Mouse (Mus musculus): Measurements from ENCODE around the gene Fcgr4.
"Not testable (repeated sequence)": the region's sequence is repeated elsewhere in the genome, so short reads cannot be mapped to it uniquely, and the experiment has no call there.

Fcgr4 gene

DNA sequence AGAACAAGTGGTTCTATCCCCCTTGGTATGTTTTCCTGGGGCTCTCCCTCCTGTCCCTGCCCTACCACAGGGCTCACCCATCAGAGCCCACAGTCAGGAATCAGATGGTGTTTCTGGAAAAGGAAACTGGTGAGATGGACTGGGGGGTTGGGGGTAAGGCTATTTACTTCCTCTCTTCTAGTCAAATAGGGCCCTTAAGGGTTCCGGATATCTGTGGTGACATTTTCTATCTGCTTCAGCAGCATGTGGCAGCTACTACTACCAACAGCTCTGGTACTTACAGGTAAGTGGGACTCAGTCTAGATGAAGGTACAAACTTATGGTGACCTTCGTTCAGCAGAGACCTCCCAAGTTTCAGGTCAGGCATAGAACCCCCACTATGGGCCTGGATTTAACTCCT is at the start of gene Fcgr4:
Fcgr4 (plus strand) TSS at position 184 of the 400 bp plus-strand sequence.
- no peak for DNase-seq (ENCODE audit: low read depth, low spot score)

DNA sequence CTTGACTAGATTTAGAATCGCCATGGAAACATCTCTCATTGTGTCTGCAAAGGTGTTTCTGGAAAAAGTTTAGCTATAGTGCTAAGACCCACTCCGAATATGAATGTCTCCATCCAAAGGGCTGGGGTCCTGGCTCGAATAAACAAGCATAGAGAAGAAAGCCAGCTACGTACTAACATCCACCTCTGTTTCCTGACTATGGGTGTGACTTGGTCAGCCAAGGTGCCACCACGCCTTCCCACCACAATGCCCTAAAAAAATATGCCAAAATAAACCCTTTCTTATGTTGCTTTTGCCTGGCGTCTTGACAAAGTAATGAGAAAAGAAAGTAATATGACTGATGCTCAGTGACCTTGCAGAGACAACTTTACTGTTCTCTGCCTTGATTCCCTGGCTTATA is 46.2 kb upstream of the Fcgr4 start:
- DNase-seq (ENCODE audit: low read depth, low spot score), result no peak

DNA sequence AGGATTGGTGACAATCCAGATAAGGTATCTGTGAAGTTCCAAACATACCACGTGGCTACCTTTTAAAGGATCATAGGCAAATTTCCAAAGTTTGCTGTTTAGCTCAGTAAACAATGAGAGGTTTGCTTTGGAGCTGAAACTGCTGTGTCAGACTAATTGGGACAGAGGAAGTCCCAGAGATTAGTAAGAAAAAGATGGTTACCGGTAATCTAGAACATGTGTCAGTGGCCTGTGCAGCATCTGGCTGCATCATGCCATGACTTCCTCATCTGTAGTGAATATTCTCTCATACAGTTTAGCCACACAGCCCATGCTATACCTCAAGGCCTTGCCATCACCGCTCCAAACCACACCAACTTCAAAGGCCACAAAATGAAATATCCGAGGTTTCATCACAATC is 45.8 kb upstream of the Fcgr4 start:
- DNase-seq (ENCODE audit: low read depth, low spot score), result no peak

DNA sequence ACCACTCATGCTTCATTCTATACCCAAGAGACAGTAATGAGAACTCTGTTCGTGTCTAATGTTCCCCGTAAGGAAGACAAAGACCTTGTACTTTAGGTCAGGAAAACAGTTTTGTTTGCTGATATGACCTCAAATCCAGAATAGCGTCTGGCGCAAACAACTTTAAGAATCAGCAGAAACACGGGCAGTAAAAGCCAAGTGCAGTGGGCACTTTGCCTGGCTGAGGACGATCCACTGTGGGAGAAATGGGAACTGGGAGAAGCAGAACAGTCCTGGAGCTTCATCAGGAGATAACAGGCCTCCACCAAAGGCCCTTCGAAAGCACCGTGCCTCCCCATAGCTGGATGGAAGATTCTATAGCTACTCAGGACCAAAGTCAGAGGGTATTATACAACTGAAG is 44.5 kb upstream of the Fcgr4 start:
- DNase-seq (ENCODE audit: low read depth, low spot score), result no peak

DNA sequence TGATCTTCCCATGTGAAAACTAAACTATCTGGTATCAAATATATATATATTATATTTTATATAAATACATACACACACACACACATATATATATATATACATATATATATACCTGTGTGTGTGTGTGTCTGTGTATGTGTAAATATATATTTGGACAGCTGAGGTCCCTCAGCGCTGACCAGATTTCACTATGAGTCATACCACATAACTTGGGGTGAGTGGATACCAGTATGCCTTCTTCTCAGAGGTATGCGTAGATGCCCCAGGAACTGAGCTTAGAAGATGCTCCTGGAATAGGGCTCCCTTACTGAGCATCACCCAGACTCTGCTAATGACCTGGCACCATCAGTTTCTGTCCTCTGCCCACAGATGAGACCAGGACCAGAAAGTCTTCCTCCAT is 44.0 kb upstream of the Fcgr4 start:
- DNase-seq (ENCODE audit: low read depth, low spot score), result no peak

DNA sequence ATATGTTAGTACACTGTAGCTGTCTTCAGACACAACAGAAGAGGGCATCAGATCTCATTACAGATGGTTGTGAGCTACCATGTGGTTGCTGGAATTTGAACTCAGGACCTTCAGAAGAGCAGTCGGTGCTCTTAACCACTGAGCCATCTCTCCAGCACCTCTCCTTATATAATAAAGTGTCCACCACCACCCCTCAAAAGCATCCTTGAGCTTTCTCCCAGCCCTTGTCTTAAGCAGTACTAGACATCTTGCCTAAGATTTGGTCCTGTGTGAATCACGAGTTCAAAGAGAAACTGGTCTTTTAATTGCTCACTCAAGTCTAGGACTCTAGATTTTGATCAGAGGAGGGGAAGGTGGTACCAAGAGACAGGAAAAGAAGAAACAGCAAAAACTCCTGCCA is 43.4 kb upstream of the Fcgr4 start:
- DNase-seq (ENCODE audit: low read depth, low spot score), result not testable (repeated sequence)

DNA sequence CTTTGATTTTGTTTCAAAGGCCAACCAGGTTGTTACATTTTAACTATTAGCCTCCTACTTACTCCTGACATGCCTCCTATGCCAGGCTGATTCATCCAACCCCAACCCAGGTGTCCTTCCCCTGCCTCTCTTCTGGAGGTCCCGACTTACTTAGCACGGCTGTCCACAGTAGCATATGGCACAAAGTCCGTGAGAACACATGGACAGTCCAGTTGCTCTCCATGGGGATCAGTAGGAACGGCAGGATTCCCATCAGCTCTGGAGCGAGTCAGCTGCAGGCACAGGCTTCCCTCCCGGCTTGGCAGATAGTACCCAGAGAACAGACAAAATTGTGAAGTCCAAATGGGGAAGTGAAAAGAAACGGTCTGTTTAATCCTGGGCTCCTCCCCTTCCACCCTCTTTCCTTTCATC is 43.0 kb upstream of the Fcgr4 start:
- no peak for DNase-seq (ENCODE audit: low read depth, low spot score)

DNA sequence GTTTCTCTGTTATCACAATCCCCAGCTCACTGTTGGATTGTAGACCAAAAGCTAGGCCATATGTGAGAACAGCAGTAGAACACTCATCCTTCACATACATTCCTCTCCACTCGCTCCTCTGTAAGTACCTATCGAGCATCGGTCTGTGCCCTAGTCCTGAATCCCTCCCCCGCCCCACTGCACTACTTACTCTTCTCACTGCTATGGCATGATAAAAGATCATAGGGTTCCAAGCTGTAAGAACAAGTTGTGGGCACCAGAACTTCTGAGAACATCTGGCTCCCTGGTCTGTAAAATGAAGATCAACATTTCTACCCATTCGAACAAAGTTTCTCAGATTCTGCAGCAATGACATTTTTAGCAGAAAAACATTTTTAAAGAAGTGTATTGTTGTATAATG is 42.3 kb upstream of the Fcgr4 start, which contains the start of gene Fcgr2b:
Fcgr2b (minus strand) TSS at position 101 of the 400 bp plus-strand sequence.
- DNase-seq (ENCODE audit: low read depth, low spot score), result no peak

DNA sequence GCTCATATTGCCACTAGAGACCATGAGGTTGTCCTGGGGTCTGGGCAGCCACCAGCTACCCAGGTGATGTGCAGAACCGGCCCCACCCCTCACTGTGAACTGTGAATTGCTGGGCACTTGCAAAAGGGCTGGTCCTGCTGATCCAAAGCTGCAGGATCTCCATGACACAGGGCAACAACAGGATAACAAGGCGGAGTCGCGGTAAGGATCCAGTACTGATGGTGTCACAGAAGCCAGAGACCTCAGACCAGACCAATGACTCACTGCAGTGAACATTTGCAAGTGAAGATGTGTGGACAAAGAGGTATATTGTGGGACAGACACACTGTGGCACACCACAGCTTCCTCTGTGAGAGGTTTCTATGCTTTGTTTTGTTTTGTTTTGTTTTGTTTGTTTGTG is 40.1 kb upstream of the Fcgr4 start:
- no peak for DNase-seq (ENCODE audit: low read depth, low spot score)

DNA sequence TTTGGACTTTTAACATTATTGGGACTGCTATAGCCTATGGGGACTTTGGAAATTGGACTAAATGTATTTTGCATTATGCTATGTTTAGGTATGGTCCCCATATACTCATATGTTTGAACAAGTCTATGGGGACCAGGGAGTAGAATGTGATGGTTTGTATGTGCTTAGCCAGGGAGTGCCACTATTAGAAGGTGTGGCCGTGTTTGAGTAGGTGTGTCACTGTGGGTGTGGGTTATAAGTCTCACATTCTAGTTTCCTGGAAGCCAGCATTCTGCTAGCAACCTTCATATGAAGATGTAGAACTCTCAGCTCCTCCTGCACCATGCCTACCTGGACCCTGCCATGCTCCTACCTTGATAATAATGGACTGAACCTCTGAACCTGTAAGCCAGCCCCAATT is 37.0 kb upstream of the Fcgr4 start:
- not testable (repeated sequence) for DNase-seq (ENCODE audit: low read depth, low spot score)

DNA sequence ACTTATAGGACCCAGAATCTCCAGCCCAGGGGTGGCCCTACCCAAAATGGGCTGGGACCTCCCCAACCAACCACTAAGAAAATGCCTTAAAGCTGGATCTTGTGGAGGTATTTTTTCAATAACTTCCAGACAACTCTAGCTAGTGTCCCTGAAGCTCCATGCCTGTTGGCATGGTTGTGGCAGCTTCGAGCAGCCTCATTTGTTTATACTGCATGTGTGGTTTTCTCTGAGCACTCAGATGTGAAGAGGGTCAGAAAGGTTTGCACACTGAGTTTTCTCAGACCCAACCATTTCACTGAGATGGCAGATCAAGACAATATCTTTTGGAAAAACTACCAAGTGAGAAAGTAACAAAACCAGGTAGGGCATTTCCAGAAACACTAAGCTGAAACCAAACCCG is 36.4 kb upstream of the Fcgr4 start:
- DNase-seq (ENCODE audit: low read depth, low spot score), result no peak

DNA sequence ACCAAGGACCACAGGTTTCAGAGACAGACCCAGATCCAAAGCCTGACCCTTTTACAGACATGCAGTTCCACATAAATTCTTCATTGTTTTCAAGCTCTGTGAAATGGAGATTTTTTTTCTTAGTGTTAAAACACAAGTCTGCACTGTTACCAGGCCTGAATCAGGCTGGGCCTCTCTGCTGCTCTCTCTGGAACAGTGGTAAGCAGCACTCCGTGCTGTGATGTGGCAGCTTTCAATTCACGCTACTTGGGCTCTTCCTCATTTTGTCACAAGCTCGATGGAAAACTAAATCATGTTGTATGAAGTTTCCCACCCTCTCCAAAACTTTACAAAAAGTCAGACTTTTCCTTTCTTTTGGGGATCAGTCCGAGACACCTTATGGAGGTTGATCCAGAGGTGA is 35.7 kb upstream of the Fcgr4 start:
- DNase-seq (ENCODE audit: low read depth, low spot score), result no peak

DNA sequence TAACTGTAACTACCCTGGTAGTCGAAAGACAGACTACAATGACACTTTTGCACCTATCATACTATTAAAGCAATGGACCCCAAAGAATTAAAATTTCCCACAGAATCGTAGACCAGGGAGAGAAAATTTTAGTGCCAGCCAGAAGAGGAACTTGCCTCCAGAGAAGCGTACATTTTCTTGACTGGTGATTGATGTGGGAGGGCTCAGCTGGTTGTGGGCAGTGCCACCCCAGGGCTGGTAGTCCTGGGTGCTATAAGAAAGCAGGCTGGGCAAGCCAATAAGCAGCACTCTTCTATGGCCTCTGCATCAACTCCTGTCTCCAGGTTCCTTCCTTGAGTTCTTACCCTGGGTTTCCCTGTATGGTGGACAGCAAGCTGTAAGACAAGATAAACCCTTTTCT is 33.6 kb upstream of the Fcgr4 start:
- DNase-seq (ENCODE audit: low read depth, low spot score), result no peak

DNA sequence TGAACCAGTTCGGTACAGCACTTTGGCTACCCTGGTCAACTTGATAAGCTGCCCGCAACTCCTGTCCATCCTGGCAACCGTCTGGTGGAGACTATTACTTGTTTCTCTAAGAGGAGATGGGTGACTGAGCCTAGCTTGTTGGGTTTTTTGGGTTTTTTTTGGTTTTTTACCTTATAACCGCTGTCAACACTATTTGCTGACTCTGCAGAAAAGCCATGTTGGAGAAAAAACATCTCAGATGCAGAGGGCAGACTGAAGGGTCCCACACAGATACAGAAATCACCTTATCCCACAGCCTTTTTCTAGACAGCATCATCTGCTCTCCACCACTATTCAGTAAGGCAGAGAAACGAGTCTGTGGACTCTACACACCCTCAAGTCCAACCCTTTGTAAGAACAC is 32.9 kb upstream of the Fcgr4 start:
- DNase-seq (ENCODE audit: low read depth, low spot score), result no peak

DNA sequence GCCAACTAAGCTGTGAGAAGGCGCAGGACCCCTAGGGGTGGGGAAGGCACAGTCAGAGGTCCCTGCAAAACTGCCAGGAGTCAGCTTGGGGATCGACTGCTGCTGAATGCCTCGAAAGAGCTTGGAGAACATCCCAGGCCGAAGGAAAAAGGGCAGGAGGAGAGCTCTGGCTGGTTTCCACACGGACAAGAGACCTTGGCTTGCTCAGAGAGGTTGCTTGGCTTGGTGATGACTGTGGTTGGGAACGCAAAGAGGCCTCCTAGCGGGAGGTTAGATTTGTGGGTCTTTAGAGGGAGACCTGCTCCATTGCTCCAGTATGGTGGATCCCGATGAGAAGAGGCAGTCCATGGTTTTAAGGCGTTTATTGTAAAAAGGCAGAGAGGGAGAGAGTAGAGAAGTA is 29.1 kb upstream of the Fcgr4 start:
- DNase-seq (ENCODE audit: low read depth, low spot score), result no peak

DNA sequence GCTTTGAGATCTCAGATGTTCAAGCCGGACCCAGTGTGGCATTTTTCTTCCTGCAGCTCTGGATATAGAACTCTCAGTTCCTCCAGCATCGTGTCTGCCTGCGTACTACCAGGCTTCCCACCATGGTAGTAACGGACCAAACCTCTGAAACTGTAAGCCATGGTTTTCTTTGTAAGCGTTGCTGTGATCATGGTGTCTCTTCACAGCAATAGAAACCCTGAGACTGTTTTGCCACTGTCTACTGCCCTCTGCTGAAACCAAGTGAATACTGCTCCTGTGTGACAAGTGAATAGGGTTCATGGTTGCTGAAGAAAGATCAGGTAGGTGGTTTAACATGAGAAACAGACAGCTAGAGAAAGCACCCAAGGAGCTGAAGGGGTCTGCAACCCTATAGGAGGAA is 26.2 kb upstream of the Fcgr4 start:
- no peak for DNase-seq (ENCODE audit: low read depth, low spot score)

DNA sequence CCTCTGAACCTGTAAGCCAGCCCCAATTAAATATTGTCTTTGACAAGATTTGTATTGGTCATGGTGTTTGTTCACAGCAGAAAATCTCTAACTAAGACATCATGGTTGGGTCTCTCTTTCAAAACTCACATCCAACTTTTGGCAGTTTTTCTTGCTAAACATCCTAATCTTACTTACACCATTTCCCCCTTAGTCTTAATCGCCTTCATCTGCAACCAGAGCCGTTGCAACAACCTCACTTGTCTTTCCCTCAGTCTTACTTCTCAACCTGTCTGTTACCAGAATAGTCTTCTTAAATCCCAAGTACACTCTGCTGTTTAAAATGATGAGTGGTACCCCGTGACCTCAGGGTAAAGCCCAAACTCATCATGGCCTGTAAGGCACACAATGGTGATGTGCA is 22.7 kb upstream of the Fcgr4 start:
- DNase-seq (ENCODE audit: low read depth, low spot score), result no peak

DNA sequence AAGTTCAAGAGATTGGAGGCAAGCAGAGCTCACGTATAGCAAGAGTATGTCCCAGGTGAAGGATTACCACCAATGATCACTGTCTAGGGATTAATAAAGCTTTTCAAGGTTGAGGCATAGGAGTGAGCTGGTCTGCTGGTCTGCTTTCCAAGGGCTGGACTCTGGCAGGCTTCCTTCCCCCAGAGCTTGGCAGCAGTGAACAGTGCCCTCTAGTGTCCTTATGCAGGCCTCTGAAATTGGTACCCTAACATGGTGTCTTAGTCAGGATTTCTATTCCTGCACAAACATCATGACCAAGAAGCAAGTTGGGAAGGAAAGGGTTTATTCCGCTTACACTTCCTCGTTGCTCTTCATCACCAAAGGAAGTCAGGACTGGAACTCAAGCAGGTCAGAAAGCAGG is 22.0 kb upstream of the Fcgr4 start:
- DNase-seq (ENCODE audit: low read depth, low spot score), result no peak

DNA sequence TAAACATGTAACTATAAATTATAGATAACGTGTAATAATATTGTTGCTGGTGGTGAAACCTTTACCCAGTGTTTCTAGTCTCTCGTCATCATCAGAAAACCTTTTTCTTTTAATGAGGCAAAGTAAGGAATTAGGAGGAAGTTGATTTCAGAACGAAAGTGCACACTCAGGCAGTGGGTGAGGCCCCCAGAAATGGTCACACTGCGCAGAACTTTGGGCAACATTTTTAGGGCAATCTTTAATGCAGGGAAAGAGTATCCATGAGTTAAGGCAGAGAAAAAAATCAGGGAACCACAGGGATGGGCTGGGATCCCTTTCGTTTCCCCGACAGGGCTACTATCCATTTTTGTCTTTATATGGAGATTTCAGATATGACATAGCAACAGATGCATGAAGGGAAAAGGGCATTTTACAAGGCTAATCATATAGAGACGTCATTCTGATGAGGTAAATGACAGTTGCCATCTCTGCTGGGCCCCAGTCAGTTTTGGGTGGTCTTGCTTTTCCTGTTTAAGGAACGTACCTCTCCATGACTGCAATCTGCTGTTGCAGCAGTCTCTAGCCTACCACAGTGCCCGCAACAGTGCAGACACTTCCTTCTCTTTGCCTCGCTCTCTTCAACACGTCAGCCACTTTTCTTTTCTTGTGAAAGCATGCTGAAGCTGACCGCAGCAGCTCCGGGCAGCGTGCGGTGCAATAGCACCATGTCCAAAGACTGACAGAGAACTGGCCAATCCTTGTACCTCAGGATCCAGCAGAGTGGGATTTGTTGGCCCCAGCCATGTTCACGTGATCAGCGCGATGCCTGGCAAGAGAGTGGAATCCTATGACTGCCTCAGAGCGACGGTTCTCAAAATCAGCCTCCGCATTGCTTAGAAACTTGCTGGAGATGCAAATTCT is 20.7 kb upstream of the Fcgr4 start:
- DNase-seq (ENCODE audit: low read depth, low spot score), result no peak

DNA sequence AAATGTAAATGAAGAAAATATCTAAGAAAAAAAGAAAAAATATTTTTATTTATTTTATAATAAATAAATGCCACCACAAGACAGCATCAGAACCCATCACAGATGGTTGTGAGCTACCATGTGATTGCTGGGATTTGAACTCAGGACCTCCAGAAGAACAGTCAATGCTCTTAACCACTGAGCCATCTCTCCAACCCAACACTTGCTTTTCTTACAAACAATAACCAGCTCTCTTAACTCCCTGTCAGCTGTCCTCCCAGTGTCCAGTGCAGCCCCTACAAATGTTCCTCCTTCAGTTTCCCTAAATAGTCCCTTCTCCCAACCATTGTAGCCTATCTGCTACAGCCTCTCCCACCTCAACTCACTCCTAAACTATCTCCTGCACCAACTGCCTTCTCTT is 18.9 kb upstream of the Fcgr4 start:
- no peak for DNase-seq (ENCODE audit: low read depth, low spot score)

DNA sequence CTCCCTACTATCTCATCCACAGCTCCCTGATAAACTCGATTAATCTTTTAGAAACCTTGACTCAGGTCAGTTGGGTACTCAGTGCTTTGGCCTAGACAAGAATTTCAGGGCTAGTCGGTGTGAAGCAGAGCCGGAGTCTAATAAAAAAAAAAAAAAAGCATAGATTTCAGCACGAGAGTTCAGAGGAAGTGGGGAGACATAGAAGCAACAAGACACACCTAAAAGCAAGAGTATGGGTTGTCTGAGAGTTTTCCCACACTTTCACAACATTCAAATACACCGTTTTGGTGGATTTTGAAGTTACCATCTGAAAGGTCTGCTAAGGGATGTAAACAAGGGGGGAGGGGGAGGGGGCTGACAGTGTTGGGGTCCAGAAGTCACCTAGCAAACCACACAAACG is 13.6 kb upstream of the Fcgr4 start:
- no peak for DNase-seq (ENCODE audit: low read depth, low spot score)

DNA sequence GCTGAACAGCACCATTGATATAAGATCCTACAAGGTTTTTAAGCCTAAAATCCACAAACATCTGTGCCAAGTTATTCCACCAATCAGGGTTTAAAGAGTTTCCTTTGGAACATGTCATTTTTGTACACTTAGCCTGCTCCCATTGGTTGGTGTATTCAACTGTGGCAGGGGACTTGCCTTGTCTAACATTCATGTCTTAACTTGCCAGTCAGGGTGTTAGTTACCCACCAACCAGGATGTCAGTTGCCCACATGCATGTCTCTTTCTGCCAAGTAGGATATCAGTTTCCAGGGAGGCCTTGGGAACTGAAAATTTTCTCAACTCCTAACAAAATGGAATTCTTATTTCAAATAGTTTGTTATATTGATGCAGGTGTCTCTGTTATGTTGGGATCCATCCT is 13.1 kb upstream of the Fcgr4 start:
- no peak for DNase-seq (ENCODE audit: low read depth, low spot score)

DNA sequence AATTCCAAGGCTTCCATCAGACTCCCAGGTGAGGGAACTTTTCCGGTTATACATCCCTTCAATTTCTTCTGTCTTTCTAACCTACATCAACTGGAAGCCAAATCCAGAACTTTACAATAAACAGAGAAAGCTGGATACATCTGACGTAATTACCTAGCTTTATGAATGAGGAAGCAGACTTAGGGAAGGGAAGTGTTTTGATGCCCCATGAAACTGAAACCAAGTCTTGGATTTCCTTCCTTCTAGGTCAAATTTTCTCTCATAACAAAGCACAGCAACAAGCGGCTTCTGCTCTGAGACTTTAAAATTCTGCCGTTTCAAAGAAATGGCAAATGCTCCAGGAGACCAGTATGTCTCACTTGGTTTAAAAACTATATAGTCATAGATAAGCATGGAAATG is 12.4 kb upstream of the Fcgr4 start:
- DNase-seq (ENCODE audit: low read depth, low spot score), result no peak

DNA sequence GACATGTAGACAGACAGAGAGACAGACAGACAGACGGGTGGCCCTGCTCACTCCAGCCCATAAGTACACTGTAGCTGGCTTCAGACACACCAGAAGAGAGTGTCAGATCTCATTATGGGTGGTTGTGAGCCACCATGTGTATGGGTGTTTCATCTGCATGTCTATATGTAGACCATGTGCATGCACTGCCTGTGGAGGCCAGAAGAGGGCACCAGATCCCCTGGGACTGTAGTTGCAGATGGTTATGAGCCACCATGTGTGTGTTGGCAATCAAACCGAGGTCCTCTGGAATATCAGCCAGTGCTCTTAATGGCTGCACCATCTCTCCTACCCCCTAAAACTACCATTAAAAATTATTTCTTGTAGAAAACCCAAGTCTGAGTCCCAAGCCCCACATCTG is 11.8 kb upstream of the Fcgr4 start:
- no peak for DNase-seq (ENCODE audit: low read depth, low spot score)
